Mouse (Mus musculus) macrophage (primary cell): ENCODE measurements around the gene Phf13. TPM values are rescaled to one million over a fixed set of nuclear protein-coding genes. Genes with fewer than 3 reads are reported as not detected.

Source experiments
- H3K27ac ChIP-seq: fragments of 350-480 bp; formaldehyde crosslinking; 2 replicates; pipeline ENCODE4 v1.9.0; 2021
- H3K36me3 ChIP-seq: fragments of 350-480 bp; formaldehyde crosslinking; 2 replicates; pipeline ENCODE4 v1.9.0; 2021; ENCODE audit errors: inconsistent target
- H3K4me3 ChIP-seq: fragments of 350-480 bp; formaldehyde crosslinking; 2 replicates; pipeline ENCODE4 v1.9.0; 2021; ENCODE audit errors: inconsistent target
- H3K79me2 ChIP-seq: fragments of 350-480 bp; formaldehyde crosslinking; 2 replicates; pipeline ENCODE4 v1.9.0; 2021; ENCODE audit errors: inconsistent target
- WGBS: methylation state at CpG from one replicate; pipeline ENCODE4 v1.1.7; 2026; ENCODE audit warnings: inconsistent platforms; ENCODE audit not compliant: missing documents; 5-methylcytosine and 5-hydroxymethylcytosine counted together
- polyA plus RNA-seq: library from polyadenylated mRNA; stranded (reverse); fragments of 250-400 nt; gene quantifications from 3 replicates; pipeline ENCODE4 v1.2.4, GENCODE M21; 2018; ENCODE audit warnings: inconsistent platforms

The Phf13 gene
- polyA plus RNA-seq, 1 experiment from 2014 or later = 7.5 TPM

DNA sequence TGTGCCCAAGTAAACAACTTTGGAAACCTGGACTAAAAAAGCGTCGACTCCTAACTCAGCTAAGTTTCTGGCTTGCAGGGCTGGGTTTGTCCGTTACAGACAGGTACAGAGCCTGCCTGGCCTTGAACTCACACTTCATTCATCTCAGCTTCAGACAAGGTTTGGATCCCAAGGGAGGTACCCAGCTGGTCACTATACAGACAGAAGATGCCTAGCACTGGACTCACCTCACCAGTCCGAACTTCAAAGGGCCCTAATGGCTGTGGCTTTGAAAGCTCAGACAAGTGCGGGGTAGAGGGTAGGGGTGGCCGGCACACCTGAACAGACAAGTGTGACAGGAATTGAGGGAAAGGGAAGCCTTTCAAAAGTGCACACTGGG is 7.0 kb downstream of the Phf13 start:
- no peak overlapping the region; the same call in 1 of the 2 replicates for H3K4me3 ChIP-seq
- peaks cover 17% of the 10 kb centered on the region; the same call in 1 of the 2 replicates for H3K79me2 ChIP-seq
- H3K27ac ChIP-seq = no peak overlapping the region
- 59% methylated on average over 6 of the region's 6 CpGs for WGBS
- peaks cover 25% of the 10 kb centered on the region; the same call in 1 of the 2 replicates for H3K36me3 ChIP-seq

- Histone ChIP-seq H3K4me3 (peak within 1 kb of the TSS; percentile 63), H3K79me2 (peaks cover 11% of the 10 kb centered on the region; the same call in 1 of the 2 replicates), H3K27ac (no peak within 1 kb of the TSS), H3K36me3 (peaks cover 25% of the 10 kb centered on the region; the same call in 1 of the 2 replicates)
- under 1% methylated on average over 54 of the region's 54 CpGs for whole genome bisulfite sequencing
Observed at GRCm38 (mm10) chr4:151988342-151989109, 7.5 kb downstream of the Phf13 start, which contains the start of gene Thap3. TSS of gene Thap3 (minus strand) at chr4:151988997.

GRCm38 (mm10) chr4:151988014-151988341 is 8.1 kb downstream of the Phf13 start:
- Histone ChIP-seq H3K4me3 (peak overlapping the region; percentile 63), H3K36me3 (peaks cover 25% of the 10 kb centered on the region; the same call in 1 of the 2 replicates), H3K27ac (no peak overlapping the region), H3K79me2 (peaks cover 9% of the 10 kb centered on the region; the same call in 1 of the 2 replicates)
- 29% methylated on average over 10 of the region's 10 CpGs for WGBS

DNA sequence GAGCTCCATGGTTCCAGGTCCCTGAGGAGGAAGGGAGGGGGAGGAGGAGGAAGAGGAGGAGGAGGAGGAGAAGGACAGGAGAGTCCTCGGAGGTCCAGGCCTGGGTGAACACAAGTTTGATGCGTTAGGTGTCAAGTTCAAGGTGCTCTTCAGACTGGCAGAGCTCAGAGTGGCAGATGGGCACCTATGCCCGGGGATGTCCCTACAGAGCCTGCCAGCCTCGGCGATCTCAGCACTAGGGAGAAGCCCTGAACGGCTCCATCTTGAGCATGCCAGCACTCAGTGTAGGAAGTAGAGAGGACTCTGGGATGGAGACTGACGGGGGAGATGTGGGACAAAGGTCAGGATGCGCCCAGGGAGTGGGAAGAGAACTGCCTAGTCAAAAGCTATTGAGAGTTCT is 9.4 kb downstream of the Phf13 start:
- 92% methylated on average over 8 of the region's 8 CpGs for WGBS
- Histone ChIP-seq H3K27ac (no peak overlapping the region), H3K79me2 (peaks cover 9% of the 10 kb centered on the region; the same call in 1 of the 2 replicates), H3K36me3 (peaks cover 19% of the 10 kb centered on the region; the same call in 1 of the 2 replicates), H3K4me3 (no peak overlapping the region)

DNA sequence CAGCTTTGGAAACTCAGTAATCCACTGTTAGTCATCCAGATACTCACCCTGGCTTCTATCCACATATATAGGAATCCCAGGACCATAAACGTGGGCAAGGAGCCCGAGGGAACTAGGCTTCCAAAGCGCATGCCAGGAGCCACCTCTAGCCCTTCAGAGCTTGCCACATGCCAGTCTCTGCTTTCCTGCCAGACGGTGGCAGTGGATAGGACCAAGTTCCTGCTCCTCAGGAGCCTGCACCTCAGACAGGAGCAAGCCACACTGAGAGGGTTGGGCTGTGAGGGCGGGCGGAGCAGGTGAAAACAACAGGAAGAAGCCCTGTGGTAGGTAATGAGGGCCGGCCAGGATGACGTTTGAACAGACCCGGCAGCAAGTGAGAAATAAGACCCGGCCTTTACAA is 10.2 kb downstream of the Phf13 start:
- Histone ChIP-seq H3K79me2 (peaks cover 9% of the 10 kb centered on the region; the same call in 1 of the 2 replicates), H3K4me3 (no peak overlapping the region), H3K27ac (no peak overlapping the region), H3K36me3 (peaks cover 12% of the 10 kb centered on the region; the same call in 1 of the 2 replicates)
- 70% methylated on average over 10 of the region's 10 CpGs for WGBS

- peaks cover 23% of the 10 kb centered on the region; the same call in 1 of the 2 replicates for H3K36me3 ChIP-seq
- peaks cover 9% of the 10 kb centered on the region; the same call in 1 of the 2 replicates for H3K79me2 ChIP-seq
- no peak overlapping the region for H3K27ac ChIP-seq
- 90% methylated on average over 6 of the region's 9 CpGs for WGBS
- no peak overlapping the region for H3K4me3 ChIP-seq
Observed at GRCm38 (mm10) chr4:151983560-151983959, 12.5 kb downstream of the Phf13 start.

DNA sequence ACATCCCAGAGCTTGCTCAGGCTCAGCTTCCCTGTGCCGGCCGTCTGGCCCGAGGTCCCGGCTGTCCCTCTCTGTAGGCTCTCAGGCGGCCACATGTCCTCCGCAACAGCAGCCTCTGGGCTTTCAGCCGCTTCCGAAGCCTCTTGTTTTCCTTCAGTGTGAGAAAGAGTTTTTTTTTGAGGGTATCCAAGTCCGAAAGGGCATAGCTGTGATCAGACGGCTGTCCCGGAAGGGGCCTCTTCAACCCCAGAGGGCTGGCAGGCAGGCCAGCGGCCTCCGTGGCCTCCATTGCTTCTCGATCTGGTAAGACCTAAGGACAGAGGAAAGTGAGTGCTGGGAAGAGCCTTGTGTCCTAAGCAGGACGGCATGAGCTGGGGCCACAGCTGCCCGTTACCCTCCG is 13.0 kb downstream of the Phf13 start:
- H3K27ac ChIP-seq = no peak overlapping the region
- whole genome bisulfite sequencing = 87% methylated on average over 17 of the region's 17 CpGs
- peaks cover 5% of the 10 kb centered on the region; the same call in 1 of the 2 replicates for H3K79me2 ChIP-seq
- H3K4me3 ChIP-seq = no peak overlapping the region
- H3K36me3 ChIP-seq = peaks cover 23% of the 10 kb centered on the region; the same call in 1 of the 2 replicates

DNA sequence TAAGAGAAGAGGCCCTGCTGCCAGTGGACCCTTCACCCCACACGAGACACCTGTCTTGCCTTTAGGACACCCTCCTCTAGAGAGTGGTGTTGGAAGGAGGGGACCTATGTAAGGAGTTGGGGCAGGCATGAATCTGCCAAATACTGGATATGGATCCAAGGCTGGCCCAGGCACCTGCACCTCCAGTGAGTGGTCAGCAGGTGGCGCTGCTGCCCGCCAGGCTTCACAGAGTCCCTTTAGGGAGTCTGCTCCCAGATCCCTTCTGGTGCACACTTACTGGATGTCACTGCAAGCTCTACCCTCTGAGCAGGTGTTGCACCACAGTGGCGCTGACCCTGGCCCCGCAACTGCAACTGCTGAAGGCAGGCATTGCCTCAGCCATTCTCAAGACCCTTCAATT is 14.7 kb downstream of the Phf13 start:
- 14% methylated on average over 5 of the region's 5 CpGs for WGBS
- Histone ChIP-seq H3K4me3 (no peak overlapping the region), H3K79me2 (no peaks in the 10 kb centered on the region), H3K27ac (no peak overlapping the region), H3K36me3 (peaks cover 29% of the 10 kb centered on the region; the same call in 1 of the 2 replicates)

GRCm38 (mm10) chr4:151980699-151981098 is 15.4 kb downstream of the Phf13 start:
- no peaks in the 10 kb centered on the region for H3K79me2 ChIP-seq
- H3K4me3 ChIP-seq = no peak overlapping the region
- no peak overlapping the region for H3K27ac ChIP-seq
- H3K36me3 ChIP-seq = peaks cover 30% of the 10 kb centered on the region; the same call in 1 of the 2 replicates
- WGBS = 82% methylated on average over 8 of the region's 8 CpGs

DNA sequence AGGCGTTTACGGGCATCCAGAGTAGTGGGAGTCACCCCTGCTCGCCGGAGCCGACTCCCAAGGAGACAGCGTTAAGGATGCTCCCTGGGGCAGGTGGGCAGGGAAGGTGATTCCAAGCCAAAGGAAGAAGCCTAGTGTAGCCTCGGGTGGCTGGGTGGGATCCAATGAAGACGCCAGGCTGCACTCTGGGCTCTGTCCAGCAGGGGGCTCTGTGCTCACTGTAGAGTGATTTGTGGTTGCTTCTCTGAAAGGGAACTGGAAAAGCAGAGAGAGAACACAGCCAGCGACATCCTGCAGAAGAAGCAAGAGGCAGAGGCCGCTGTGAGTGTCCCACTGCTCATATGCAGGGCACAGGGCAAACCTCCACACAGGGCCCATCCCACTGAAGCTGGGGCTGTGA is 18.3 kb downstream of the Phf13 start:
- WGBS = 40% methylated on average over 10 of the region's 10 CpGs
- Histone ChIP-seq H3K4me3 (no peak overlapping the region), H3K79me2 (no peaks in the 10 kb centered on the region), H3K36me3 (peaks cover 47% of the 10 kb centered on the region; the same call in 1 of the 2 replicates), H3K27ac (no peak overlapping the region)

DNA sequence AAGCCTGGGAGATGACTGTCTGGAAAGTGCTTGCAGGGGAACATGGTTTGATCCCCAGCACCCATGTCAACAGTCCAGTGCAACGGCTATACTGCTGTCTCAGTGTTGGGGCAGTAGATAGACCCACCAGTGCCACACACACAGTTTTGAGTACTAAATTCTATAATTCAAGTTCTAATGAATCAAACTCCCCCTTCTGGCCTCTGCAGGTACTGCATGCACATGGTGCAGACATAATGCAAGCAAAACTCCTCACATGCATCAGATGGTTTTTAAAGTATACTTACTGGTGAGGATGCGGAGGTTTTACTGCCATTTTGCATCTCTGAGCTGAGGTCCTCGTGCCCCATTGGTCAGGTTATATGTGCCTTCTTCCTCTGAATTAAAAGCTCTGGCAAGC is 20.6 kb downstream of the Phf13 start:
- H3K79me2 ChIP-seq = no peaks in the 10 kb centered on the region
- H3K36me3 ChIP-seq = peaks cover 52% of the 10 kb centered on the region; the same call in 1 of the 2 replicates
- H3K27ac ChIP-seq = no peak overlapping the region
- no peak overlapping the region for H3K4me3 ChIP-seq
- 97% methylated on average over 3 of the region's 3 CpGs for WGBS

DNA sequence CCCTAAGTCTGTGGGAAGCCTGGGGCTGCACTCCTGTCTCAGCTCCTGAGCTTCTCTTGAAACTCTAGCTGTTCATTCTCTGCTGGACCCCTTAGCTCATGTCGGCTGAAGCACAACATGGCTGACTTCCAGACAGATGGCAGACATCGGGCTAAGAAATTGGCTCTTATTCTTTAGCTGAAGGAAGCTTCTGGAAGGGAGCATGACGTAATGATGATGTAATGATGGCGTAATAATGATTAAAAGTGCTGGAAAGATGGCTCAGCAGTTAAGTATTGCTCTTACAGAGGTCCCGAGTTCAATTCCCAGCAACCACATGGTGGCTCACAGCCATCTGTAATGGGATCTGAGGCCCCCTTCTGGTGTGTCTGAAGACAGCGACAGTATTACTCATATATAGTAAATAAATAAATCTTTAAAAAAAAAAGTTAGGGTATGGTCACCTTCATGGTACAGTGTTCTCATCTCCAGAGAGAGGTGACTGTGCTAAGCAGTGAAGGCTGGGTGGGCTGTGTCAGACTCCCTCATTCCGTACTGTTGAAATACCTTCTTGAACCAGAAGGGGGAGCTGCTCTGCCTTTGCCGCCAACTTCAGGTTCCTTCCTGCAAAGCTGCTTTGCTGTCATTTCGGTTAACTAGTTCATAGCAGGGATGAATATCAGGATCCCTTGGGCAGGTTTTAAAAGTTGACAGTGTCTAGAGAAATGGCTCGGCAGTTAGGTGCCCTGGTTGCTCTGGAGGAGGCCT is 23.7 kb downstream of the Phf13 start:
- H3K79me2 ChIP-seq = no peaks in the 10 kb centered on the region
- H3K36me3 ChIP-seq = peaks cover 48% of the 10 kb centered on the region; the same call in 1 of the 2 replicates
- WGBS = 78% methylated on average over 10 of the region's 10 CpGs
- no peak overlapping the region for H3K27ac ChIP-seq
- H3K4me3 ChIP-seq = no peak overlapping the region

GRCm38 (mm10) chr4:151968204-151968921 is 27.7 kb downstream of the Phf13 start:
- Histone ChIP-seq H3K36me3 (peaks cover 34% of the 10 kb centered on the region; the same call in 1 of the 2 replicates), H3K27ac (no peak overlapping the region), H3K4me3 (no peak overlapping the region), H3K79me2 (no peaks in the 10 kb centered on the region)
- WGBS = 96% methylated on average over 26 of the region's 26 CpGs

DNA sequence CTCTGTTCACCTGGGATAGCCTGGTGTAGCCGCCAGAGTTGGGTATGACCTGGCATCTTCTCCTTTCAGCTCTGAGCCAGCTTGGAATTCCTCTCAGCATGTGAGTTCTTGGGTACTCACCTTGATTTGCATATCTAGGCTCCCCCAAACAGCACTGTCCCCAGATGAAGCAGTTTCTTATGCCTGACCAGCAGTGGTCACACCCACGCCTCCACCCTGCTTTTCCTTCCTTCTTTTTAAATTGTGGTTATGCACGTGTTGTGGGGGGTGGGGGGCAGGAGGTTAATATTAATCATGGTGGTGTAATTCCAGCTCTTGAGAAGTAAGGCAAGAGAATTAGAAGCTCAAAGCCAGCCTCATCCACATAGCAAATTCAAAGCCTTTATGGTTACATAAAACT is 33.2 kb downstream of the Phf13 start:
- Histone ChIP-seq H3K79me2 (no peaks in the 10 kb centered on the region), H3K36me3 (peaks cover 25% of the 10 kb centered on the region), H3K27ac (0 out of 2 replicates have a peak overlapping the region, but pooled peaks have one; percentile 15), H3K4me3 (no peak overlapping the region)
- WGBS = 23% methylated on average over 3 of the region's 3 CpGs
